Mouse (Mus musculus) layer of hippocampus, postnatal 36 days (tissue): ENCODE measurements around the gene Zbtb46. TPM values are rescaled to one million over a fixed set of nuclear protein-coding genes. Genes with fewer than 3 reads are reported as not detected.
"Not testable (repeated sequence)": the region's sequence is repeated elsewhere in the genome, so short reads cannot be mapped to it uniquely, and the experiment has no call there.

Source experiments
- DNase-seq, 2 experiments: peaks; one replicate each; pipeline ENCODE4 v3.0.0; 2022
- total RNA-seq, 2 experiments: library from RNA; stranded (reverse); gene quantifications; 2 replicates each; pipeline ENCODE4 v1.2.3; 2021

Gene Zbtb46
- 1 to 10 TPM; 5.8 to 6.2 TPM for total RNA-seq

GRCm38 (mm10) chr2:181459153-181459672 lies at the start of gene Zbtb46:
Zbtb46 (minus strand) TSS chr2:181459426.
- peak; percentile 65 to 73 for DNase-seq

- no peak for DNase-seq
These were observed 39.4 kb upstream of the Zbtb46 start for GRCm38 (mm10) chr2:181498644-181499043.

GRCm38 (mm10) chr2:181497548-181497875 lies 38.3 kb upstream of the Zbtb46 start:
- peak; percentile 9 to 24 for DNase-seq

GRCm38 (mm10) chr2:181496831-181497547 lies 37.8 kb upstream of the Zbtb46 start, which contains the start of gene Tpd52l2:
Tpd52l2 (plus strand) TSS chr2:181497142.
- DNase-seq: peak; percentile 84 to 88

GRCm38 (mm10) chr2:181496281-181496680 lies 37.1 kb upstream of the Zbtb46 start:
- DNase-seq: peak; percentile 7 to 28

GRCm38 (mm10) chr2:181495845-181496244 lies 36.6 kb upstream of the Zbtb46 start:
- DNase-seq: not testable (repeated sequence)

GRCm38 (mm10) chr2:181494266-181494945 lies 35.2 kb upstream of the Zbtb46 start:
- DNase-seq: no peak

- DNase-seq: no peak
These were observed 34.1 kb upstream of the Zbtb46 start, which contains the start of gene Abhd16b for GRCm38 (mm10) chr2:181493156-181493927. Abhd16b (plus strand) TSS chr2:181493206.

- no peak for DNase-seq
These were observed 33.0 kb upstream of the Zbtb46 start for GRCm38 (mm10) chr2:181492206-181492605.

- DNase-seq: no peak
These were observed 32.4 kb upstream of the Zbtb46 start for GRCm38 (mm10) chr2:181491432-181492205.

GRCm38 (mm10) chr2:181487338-181488277 lies 28.4 kb upstream of the Zbtb46 start:
- DNase-seq: no peak

GRCm38 (mm10) chr2:181485741-181486140 lies 26.5 kb upstream of the Zbtb46 start:
- DNase-seq: no peak

- DNase-seq: no peak
These were observed 25.4 kb upstream of the Zbtb46 start for GRCm38 (mm10) chr2:181484456-181485233.

- no peak for DNase-seq
These were observed 24.5 kb upstream of the Zbtb46 start for GRCm38 (mm10) chr2:181483562-181484318.

GRCm38 (mm10) chr2:181483120-181483519 lies 23.9 kb upstream of the Zbtb46 start:
- DNase-seq: no peak

GRCm38 (mm10) chr2:181472256-181472827 lies 13.1 kb upstream of the Zbtb46 start:
- DNase-seq: no peak

- no peak for DNase-seq
These were observed 12.0 kb upstream of the Zbtb46 start for GRCm38 (mm10) chr2:181471246-181471645.

- DNase-seq: no peak
These were observed 11.1 kb upstream of the Zbtb46 start for GRCm38 (mm10) chr2:181470285-181470684.

- DNase-seq: no peak
These were observed 6.2 kb upstream of the Zbtb46 start for GRCm38 (mm10) chr2:181465423-181465822.
